Mouse (Mus musculus): ENCODE data around the gene Srp68.
A peak's percentile ranks its signal among the peaks of the same experiment; 100 is the strongest.

Gene Srp68

DNA sequence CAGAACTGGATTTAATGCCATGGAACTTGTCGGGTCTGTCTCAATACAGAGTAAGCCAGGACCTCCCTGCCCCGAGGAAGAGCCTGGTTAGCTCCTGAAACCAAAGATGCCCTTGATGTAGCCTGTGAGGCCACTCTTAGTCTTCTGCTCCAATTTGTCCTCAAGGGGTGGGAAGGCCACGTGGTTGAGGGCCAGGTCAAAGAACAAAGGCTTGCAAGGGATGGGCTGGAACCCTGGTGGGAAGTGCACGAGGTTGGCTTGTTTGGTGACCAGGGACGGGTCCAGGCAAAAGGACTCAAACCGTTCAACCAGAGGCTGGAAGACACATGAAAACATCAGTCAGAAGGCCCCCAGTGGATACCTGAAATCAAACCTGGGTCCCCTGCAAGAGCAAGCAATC is 28.4 kb downstream of the Srp68 start:
- no peak for DNase-seq (ENCODE audit: low spot score)

GRCm38 (mm10) chr11:116244580-116244979 is 29.4 kb downstream of the Srp68 start:
- no peak for DNase-seq (ENCODE audit: low spot score)

DNA sequence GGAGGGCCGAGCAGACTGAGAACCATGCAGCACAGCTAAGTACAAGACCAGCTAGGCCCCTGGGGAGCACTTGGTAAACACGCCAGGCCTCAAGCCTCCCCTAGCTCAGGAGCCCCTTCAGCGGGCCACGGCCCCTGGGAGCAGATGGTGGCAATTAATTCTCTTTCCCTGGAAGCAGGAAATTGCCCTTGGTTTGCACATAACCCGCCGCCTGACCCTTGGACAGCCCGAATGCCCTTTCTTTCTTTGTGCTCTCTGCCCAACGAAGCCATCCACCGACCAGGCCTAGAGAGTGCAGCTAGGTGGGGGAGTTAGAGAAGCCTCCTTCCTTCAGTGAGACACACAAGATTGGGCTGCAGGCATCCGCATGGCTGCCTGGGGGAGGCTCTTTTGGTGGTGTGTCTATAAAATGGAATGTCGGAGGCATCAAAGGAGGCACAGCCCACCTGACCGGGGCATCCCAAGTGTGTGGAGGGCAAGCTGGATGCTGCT is 32.2 kb downstream of the Srp68 start:
- DNase-seq (ENCODE audit: low spot score): no peak

- DNase-seq (ENCODE audit: low spot score): no peak
Measured at GRCm38 (mm10) chr11:116239797-116240196, 34.2 kb downstream of the Srp68 start.

DNA sequence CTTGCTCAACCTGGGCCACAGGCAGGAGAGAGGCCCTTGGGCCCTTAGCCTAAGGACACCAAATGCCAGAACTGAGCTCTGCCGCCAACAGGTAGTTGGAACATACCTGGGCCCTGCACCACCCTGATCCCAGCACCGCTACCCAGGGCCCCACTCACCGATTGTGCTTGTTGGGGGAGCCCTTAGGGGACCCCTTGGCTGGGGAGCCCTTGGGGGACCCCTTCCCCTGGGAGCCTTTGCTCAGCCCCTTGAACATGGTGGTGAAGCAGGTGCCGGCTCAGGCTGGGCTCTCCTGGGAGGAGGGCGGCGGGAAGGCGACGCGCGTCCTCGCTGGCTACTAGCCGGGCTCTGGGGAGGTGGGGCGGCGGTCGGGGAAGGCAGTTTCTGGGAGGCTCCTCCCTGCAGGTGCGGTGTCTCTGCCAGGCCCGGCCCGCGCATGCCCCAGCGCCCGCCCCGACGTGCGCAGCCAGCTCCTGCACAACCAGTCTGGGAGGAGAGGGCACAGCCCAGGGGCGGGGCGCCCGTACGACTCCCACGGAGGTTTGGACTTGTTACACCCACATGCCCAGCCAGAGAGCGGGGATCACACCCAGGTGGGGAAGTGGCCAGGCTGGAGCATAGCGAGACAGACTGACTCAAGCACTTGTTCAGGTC is 36.1 kb downstream of the Srp68 start, which contains the start of gene Evpl:
Gene Evpl (minus strand): TSS at position 336 of the 654 bp plus-strand sequence.
- no peak for DNase-seq (ENCODE audit: low spot score)

GRCm38 (mm10) chr11:116234901-116235300 is 39.1 kb downstream of the Srp68 start:
- DNase-seq (ENCODE audit: low spot score): no peak

DNA sequence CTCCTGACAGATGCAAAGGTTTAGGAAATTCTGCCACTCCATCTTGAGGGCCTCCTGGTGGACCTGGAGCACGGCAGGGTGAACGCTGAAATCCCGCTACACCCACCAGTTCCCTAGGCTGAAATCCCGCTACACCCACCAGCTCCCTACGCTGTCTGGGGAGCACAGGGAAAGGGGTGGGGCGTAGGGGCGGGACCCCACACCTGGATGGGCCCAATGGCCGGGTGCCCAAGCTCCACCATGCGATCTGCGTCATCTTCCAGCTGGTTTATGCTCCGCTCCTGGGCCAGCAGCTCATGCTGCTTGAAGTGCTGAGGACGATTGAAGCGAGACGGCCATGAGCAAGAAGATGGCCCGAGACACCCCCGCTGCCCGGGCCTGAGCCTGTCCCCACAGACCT is 41.6 kb downstream of the Srp68 start:
- DNase-seq (ENCODE audit: low spot score): no peak

- DNase-seq (ENCODE audit: low spot score): no peak
Measured at GRCm38 (mm10) chr11:116228699-116229098, 45.3 kb downstream of the Srp68 start.

DNA sequence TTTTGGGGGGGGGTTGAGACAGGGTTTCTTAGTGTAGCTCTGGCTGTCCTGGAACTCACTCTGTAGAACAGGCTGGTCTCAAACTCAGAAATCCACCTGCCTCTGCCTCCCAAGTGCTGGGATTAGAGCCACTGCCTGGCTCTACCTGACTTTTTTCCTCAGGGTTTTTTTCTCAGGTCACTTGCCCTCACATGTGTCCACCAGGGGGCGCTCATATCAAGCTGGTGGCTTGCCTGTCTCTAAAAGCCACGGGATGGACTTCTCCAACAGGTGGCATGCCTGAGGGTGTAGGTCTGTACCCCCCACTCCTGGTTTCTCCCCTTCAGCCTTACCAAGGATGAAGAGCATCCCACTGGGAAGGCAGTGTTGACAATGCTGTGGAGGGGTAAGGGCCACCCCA is 47.6 kb downstream of the Srp68 start:
- DNase-seq (ENCODE audit: low spot score): no peak

GRCm38 (mm10) chr11:116222740-116223059 is 51.3 kb downstream of the Srp68 start:
- no peak for DNase-seq (ENCODE audit: low spot score)

DNA sequence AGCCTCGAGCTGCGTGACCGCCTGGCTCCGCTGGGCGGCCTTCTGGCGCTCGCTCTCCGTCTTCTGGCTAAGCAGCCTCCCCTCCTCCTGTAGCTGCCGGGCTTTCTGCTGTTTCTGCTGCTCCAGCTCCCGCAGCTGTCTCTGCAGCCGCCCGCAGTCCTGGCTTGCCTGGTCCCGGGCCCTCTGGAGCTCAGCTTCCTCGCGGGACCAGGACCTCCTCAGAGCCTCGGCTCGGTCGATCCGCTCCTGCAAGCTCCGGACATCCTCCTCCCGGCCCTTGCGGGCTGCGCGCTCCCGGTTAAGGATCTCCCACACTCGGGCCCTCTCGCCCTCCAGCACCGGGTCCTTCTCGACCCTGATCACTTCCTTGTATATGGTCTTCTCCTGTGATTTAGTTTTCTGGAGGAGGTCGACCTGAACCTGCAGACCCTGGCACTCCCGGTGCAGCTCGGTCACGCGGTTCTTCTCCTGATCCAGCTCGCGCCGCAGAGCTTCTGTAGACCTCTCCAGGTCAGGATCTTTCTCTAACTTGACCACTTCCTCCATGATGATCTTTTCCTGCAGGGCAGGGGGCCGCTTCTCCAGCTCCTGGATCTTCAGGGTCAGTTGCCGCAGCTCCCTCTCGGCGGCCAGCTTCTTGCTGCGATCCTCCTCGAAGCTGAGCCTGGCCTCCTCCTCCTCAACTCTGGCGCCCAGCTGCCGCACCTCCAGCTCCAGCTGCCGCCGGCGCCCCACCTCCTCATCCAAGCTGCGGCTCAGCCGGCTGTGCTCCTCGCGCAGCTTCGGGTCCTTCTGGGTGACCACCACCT is 51.9 kb downstream of the Srp68 start:
- no peak for DNase-seq (ENCODE audit: low spot score)

DNA sequence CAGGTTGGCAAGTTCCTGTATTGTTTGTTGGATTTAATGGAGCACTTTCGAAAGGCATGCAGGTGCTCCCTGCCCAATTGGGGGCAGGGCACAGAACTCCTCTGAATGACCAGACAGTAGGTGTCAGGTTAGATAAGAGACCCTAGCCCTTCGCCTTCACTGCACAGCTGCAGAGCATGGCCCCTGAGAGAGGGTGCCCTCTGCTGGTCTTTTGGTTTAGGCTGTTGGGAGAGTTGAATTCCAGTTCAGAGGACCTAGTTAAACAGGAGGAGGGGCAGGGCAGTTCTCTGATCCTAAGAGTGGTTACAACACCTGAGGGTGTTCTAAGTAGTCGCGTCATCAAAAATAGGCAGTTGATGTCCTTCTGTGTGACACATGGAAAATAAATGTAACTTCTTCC is 54.1 kb downstream of the Srp68 start:
- no peak for DNase-seq (ENCODE audit: low spot score)

- peak; percentile 65 for DNase-seq (ENCODE audit: low spot score)
Measured at GRCm38 (mm10) chr11:116218737-116219400, 55.1 kb downstream of the Srp68 start.

- DNase-seq (ENCODE audit: low spot score): no peak
Measured at GRCm38 (mm10) chr11:116218263-116218662, 55.8 kb downstream of the Srp68 start.

GRCm38 (mm10) chr11:116216549-116216948 is 57.5 kb downstream of the Srp68 start:
- no peak for DNase-seq (ENCODE audit: low spot score)

- no peak for DNase-seq (ENCODE audit: low spot score)
Measured at GRCm38 (mm10) chr11:116215991-116216390, 58.0 kb downstream of the Srp68 start.

DNA sequence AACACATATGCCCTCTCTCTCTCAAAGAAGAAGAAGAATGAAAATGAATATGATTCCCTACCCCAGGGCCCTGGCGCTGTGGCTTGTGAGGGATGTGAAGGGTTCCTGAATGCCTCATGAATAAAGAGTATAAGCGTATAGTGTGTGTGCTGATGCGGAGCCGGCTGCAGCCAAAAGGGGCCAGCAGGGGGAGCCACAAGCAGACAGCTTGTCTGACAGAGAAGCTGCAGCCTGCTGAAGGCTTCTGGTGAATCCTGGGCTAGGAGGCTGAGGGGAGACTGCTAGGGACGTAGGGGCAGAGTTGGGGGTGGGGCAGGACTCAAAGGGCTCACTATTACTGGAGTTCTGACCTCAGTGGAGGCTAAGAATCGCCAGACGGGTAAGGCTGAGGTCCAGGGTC is 58.8 kb downstream of the Srp68 start:
- DNase-seq (ENCODE audit: low spot score): no peak

DNA sequence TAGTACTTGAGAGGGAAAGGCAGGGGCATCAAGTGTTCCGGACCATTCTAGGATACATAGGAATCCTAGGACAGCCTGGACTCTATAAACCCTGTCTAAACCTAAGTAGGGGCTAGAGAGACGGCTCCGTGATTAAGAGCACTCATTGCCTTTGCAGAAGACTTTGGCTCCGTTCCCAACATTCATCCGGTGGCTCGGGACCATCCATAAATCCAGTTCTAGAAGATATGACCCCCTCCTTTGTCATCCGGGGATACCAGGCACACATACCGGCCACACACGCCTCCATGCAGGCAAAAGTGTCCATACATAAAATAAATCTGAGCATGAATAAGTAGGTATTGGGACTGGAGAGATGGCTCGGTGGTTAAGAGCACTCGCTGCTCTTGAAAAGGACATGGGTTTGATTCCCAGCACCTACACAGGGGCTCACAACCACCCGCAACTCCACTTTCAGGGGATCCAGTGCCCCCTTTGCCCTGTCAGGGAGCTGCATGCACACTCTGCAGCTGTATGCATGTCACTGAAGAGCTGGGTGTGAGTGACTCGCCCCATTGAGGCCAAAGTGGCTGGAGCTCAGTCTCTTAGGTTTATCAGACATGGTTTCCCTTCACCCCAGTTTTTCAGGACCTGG is 60.0 kb downstream of the Srp68 start:
- DNase-seq (ENCODE audit: low spot score): no peak

DNA sequence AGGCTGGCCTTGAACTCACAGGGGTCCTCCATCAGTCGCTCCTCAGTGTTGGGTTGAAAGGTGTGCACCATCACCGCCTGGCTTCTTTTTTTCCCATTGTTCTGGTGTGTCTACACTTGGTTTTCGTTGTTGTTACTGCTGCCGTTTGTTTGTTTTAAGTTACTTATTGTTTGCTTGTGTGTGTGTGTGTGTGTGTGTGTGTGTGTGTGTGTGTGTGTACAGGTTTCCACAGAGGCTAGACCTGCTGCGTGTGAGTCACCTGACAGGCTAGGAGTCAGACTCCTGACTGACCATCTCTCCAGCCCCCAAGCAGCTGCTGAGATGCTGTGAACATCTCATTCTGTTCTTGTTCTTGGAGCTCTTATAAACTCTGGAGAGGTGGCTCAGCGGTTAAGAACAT is 61.2 kb downstream of the Srp68 start:
- no peak for DNase-seq (ENCODE audit: low spot score)

- DNase-seq (ENCODE audit: low spot score): no peak
Measured at GRCm38 (mm10) chr11:116210696-116211095, 63.3 kb downstream of the Srp68 start.

DNA sequence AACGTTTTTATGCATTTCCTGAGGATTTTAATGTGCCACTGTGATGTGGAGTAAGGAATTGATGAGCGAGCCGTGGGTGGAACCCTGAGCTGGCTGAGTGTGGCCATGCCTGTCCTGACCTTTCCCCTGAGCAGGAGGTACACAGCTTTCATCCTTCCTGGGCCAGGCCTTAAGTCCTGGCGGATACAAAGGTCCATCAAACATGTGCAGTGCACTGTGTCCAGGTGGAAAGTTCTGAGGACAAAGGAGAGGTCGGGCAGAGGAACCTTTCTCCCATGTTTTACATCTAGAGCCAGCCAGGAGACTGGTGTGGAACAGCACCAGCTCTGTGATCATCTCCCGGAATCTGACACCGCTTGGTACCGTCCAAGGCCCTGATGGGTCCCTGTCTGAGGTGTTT is 64.8 kb downstream of the Srp68 start:
- DNase-seq (ENCODE audit: low spot score): no peak

DNA sequence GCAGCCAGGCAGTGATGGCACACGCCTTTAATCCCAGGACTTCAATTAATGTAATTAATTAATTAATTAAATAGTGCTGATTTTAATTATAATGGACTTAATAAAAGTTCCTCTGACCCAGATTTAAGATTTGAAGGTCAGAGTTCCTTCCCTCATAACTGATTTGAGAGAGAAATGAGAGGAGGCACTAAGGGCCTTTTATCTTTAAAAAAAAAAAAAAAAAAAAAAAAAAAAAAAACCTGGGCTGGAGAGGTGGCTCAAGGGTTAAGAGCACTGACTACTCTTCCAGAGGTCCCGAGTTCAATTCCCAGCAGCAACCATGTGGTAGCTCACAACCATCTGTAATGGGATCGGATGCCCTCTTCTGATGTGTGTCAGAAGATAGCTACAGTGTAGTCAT is 65.4 kb downstream of the Srp68 start:
- DNase-seq (ENCODE audit: low spot score): no peak

- no peak for DNase-seq (ENCODE audit: low spot score)
Measured at GRCm38 (mm10) chr11:116206678-116207077, 67.3 kb downstream of the Srp68 start.
